Mouse (Mus musculus) stomach, embryonic 16.5 days (tissue): Measurements from ENCODE around the gene Col4a6. TPM values are rescaled to one million over a fixed set of nuclear protein-coding genes. Genes with fewer than 3 reads are reported as not detected.

ENCODE experiments used
- ATAC-seq: fragments of 200-750 bp; cut with Nextera tagmentation; 2 replicates; pipeline ENCODE4 v1.8.0; 2017; ENCODE audit warnings: moderate number of reproducible peaks, moderate TSS enrichment; ENCODE audit not compliant: insufficient read depth, low FRiP score
- H3K27ac ChIP-seq: fragments of 300-500 bp; sonication (generic); 2 replicates; pipeline ENCODE4 v1.5.1; 2014; ENCODE audit warnings: low read length
- H3K27me3 ChIP-seq: fragments of 300-500 bp; sonication (generic); 2 replicates; pipeline ENCODE4 v1.6.1; 2014; ENCODE audit warnings: low read length, control low read depth, mixed read lengths; ENCODE audit not compliant: control insufficient read depth, insufficient read depth
- H3K36me3 ChIP-seq: fragments of 300-500 bp; sonication (generic); 2 replicates; pipeline ENCODE4 v1.6.1; 2014; ENCODE audit warnings: low read length; ENCODE audit not compliant: control insufficient read depth, insufficient read depth
- H3K4me1 ChIP-seq: fragments of 300-500 bp; sonication (generic); 2 replicates; pipeline ENCODE4 v1.6.1; 2014; ENCODE audit warnings: low read length, control low read depth, mixed read lengths; ENCODE audit not compliant: control insufficient read depth, insufficient read depth
- H3K4me2 ChIP-seq: fragments of 300-500 bp; sonication (generic); 2 replicates; pipeline ENCODE4 v1.6.1; 2014; ENCODE audit warnings: low read depth, low read length, mixed read lengths
- H3K4me3 ChIP-seq: fragments of 300-500 bp; sonication (generic); replicated peaks from 2 replicates; pipeline ENCODE4 v1.5.1; 2014; ENCODE audit warnings: mild to moderate bottlenecking, low read length
- H3K9ac ChIP-seq: fragments of 300-500 bp; sonication (generic); 2 replicates; pipeline ENCODE4 v1.6.1; 2014; ENCODE audit warnings: low read length
- H3K9me3 ChIP-seq: fragments of 300-500 bp; sonication (generic); replicated peaks from 2 replicates; pipeline ENCODE4 v1.6.1; 2016; ENCODE audit warnings: low read length, control low read depth; ENCODE audit not compliant: control insufficient read depth
- WGBS: fragments of 180-500 bp; shearing (Covaris S2); extraction: QIAGEN DNeasy Blood & Tissue Kit; methylation state at CpG from one replicate; pipeline ENCODE4 v1.1.7; 2014; 5-methylcytosine and 5-hydroxymethylcytosine counted together
- polyA plus RNA-seq: library from polyadenylated mRNA; unstranded; fragments of >200 nt; fragmentation: Nextera tagmentation; extraction: Ambion mirVana; gene quantifications from 2 replicates; pipeline ENCODE4 v1.2.1, GENCODE M21; 2015

Col4a6 gene
- polyA plus RNA-seq, 1 experiment from 2014 or later: 14.5 TPM

DNA sequence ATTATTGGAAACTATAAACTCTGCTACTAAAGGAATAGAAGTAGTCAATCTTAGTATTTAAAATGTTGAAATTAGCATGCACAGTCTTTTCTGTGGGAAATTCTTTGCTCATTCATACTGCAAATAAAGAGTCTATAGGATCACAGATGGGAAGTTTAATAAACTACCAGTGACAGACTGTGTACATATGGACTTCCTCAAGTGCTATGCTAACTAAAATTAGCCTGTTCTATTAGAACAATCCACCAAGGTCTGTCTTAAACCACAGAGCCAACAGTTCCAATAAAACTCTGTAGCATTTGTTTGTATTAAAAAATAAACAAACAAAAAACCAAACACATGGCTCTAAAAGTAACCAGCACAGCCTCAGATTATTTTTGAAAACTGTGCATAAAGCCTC lies 278.8 kb downstream of the Col4a6 start:
- peak; percentile 73; the same call in 1 of the 2 replicates for ATAC-seq
- Histone ChIP-seq H3K4me1 (no peaks in the 10 kb centered on the region), H3K9ac (no peak overlapping the region), H3K36me3 (no peaks in the 10 kb centered on the region), H3K27me3 (no peaks in the 10 kb centered on the region; the same call in 1 of the 2 replicates), H3K4me3 (no peak overlapping the region), H3K9me3 (no peaks in the 10 kb centered on the region), H3K27ac (no peak overlapping the region), H3K4me2 (no peak overlapping the region)

DNA sequence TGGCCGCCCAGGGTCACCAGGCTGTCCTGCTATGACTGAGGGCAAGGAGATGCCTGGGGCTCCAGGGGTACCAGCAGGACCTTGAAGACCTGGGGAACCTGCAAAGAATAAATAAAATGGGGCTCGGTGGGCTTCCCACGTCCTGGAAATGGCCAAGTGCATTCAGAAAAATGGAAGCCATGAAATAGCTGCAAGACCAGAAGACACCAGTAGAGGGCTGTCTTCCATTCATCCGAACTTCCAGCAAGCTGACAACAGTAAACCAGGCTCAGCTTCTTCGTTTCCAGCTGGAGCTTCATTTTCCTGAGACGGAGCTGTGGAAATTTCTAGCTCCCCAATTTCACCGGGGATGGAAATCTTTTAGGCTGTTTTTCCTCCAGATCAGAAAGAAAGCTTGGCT lies 298.5 kb downstream of the Col4a6 start:
- H3K9me3 ChIP-seq: no peaks in the 10 kb centered on the region
- H3K9ac ChIP-seq: no peak overlapping the region
- H3K4me2 ChIP-seq: no peak overlapping the region
- peaks cover 9% of the 10 kb centered on the region for H3K27me3 ChIP-seq
- no peaks in the 10 kb centered on the region for H3K4me1 ChIP-seq
- no peak overlapping the region for H3K4me3 ChIP-seq
- WGBS: 34% methylated on average over 7 of the region's 7 CpGs
- ATAC-seq: no peak
- H3K27ac ChIP-seq: no peak overlapping the region
- no peaks in the 10 kb centered on the region for H3K36me3 ChIP-seq

DNA sequence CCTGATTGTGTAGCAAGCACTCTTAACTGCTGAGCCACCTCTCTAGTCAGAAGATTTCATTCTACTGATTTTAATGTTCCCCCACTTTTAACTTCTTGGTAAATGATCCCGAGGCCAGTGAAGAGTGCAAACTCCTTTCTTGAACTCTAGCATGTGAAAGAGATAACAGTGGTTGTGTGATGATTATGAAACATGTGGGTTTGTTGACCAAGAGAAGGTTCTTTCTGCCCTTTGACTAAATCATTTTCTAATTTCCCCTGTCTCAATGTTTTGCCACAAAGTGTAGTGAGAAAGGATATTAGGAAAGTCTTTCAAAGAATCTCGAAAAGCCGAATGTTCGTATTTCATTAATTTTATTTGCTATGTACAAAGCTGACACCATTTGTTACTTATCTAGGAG lies 308.8 kb downstream of the Col4a6 start:
- ATAC-seq: no peak
- Histone ChIP-seq H3K4me3 (no peak overlapping the region), H3K4me1 (no peaks in the 10 kb centered on the region), H3K36me3 (no peaks in the 10 kb centered on the region), H3K9me3 (no peaks in the 10 kb centered on the region), H3K4me2 (no peak overlapping the region), H3K27me3 (peaks cover 3% of the 10 kb centered on the region), H3K27ac (no peak overlapping the region), H3K9ac (no peak overlapping the region)
- 76% methylated on average over 4 of the region's 4 CpGs for WGBS

GRCm38 (mm10) chrX:141160371-141160770 lies 313.5 kb downstream of the Col4a6 start:
- H3K4me2 ChIP-seq: no peak overlapping the region
- no peaks in the 10 kb centered on the region for H3K36me3 ChIP-seq
- no peak overlapping the region for H3K9ac ChIP-seq
- ATAC-seq: no peak
- no peak overlapping the region for H3K27ac ChIP-seq
- H3K9me3 ChIP-seq: no peaks in the 10 kb centered on the region
- H3K4me3 ChIP-seq: no peak overlapping the region
- WGBS: 76% methylated on average over 3 of the region's 3 CpGs
- no peaks in the 10 kb centered on the region; the same call in 1 of the 2 replicates for H3K27me3 ChIP-seq
- H3K4me1 ChIP-seq: no peaks in the 10 kb centered on the region

GRCm38 (mm10) chrX:141158160-141158559 lies 315.7 kb downstream of the Col4a6 start:
- no peak for ATAC-seq
- WGBS: 49% methylated on average over 4 of the region's 4 CpGs

GRCm38 (mm10) chrX:141157626-141158025 lies 316.2 kb downstream of the Col4a6 start:
- ATAC-seq: no peak
- Histone ChIP-seq H3K4me1 (no peaks in the 10 kb centered on the region), H3K36me3 (no peaks in the 10 kb centered on the region), H3K4me3 (no peak overlapping the region), H3K9me3 (no peaks in the 10 kb centered on the region), H3K27me3 (no peaks in the 10 kb centered on the region; the same call in 1 of the 2 replicates), H3K27ac (no peak overlapping the region), H3K9ac (no peak overlapping the region), H3K4me2 (no peak overlapping the region)
- 63% methylated on average over 4 of the region's 4 CpGs for WGBS

More at GRCm38 (mm10) chrX:141158160-141158559, 315.7 kb downstream of the Col4a6 start:
- Histone ChIP-seq H3K27ac (no peak overlapping the region), H3K4me2 (no peak overlapping the region), H3K4me1 (no peaks in the 10 kb centered on the region), H3K9me3 (no peaks in the 10 kb centered on the region), H3K4me3 (no peak overlapping the region), H3K9ac (no peak overlapping the region), H3K27me3 (no peaks in the 10 kb centered on the region; the same call in 1 of the 2 replicates), H3K36me3 (no peaks in the 10 kb centered on the region)

DNA sequence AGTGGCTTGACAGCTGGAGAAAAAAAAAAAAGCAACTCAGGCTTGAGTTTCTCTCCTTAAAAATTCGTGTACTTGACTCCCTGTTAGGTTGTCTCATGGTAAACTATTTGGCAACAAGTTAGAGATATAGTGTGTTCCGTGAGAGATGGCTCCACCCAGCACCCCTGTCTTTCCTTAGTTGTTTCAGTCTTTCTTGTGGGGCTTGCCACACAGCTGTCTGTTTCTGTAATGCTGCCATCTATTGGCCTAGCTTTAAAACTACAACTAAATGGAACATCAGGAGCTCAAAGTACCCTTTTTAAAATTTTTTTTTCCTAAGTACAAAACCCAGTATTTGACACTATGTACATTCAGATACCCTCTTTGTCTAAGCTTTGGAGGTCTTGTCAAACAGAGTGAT lies 317.2 kb downstream of the Col4a6 start:
- Histone ChIP-seq H3K27me3 (no peaks in the 10 kb centered on the region; the same call in 1 of the 2 replicates), H3K36me3 (no peaks in the 10 kb centered on the region), H3K9me3 (no peaks in the 10 kb centered on the region), H3K27ac (no peak overlapping the region), H3K4me1 (no peaks in the 10 kb centered on the region), H3K4me3 (no peak overlapping the region), H3K9ac (no peak overlapping the region), H3K4me2 (no peak overlapping the region)
- WGBS: 8% methylated on average over 2 of the region's 2 CpGs
- ATAC-seq: no peak

- ATAC-seq: no peak
- Histone ChIP-seq H3K4me2 (no peak overlapping the region), H3K27me3 (no peaks in the 10 kb centered on the region; the same call in 1 of the 2 replicates), H3K4me3 (no peak overlapping the region), H3K36me3 (no peaks in the 10 kb centered on the region), H3K9ac (no peak overlapping the region), H3K9me3 (no peaks in the 10 kb centered on the region), H3K27ac (no peak overlapping the region), H3K4me1 (no peaks in the 10 kb centered on the region)
These were observed 322.7 kb downstream of the Col4a6 start for GRCm38 (mm10) chrX:141151182-141151581.

GRCm38 (mm10) chrX:141150290-141150689 lies 323.6 kb downstream of the Col4a6 start:
- H3K4me3 ChIP-seq: no peak overlapping the region
- no peaks in the 10 kb centered on the region for H3K4me1 ChIP-seq
- no peak overlapping the region for H3K27ac ChIP-seq
- ATAC-seq: peak; percentile 58; the same call in 1 of the 2 replicates
- H3K4me2 ChIP-seq: no peak overlapping the region
- H3K9ac ChIP-seq: no peak overlapping the region
- no peaks in the 10 kb centered on the region for H3K9me3 ChIP-seq
- H3K36me3 ChIP-seq: no peaks in the 10 kb centered on the region
- no peaks in the 10 kb centered on the region; the same call in 1 of the 2 replicates for H3K27me3 ChIP-seq

- no peak for ATAC-seq
- no peak overlapping the region for H3K9ac ChIP-seq
- WGBS: 59% methylated on average over 1 of the region's 1 CpGs
- no peaks in the 10 kb centered on the region; the same call in 1 of the 2 replicates for H3K27me3 ChIP-seq
- H3K4me3 ChIP-seq: no peak overlapping the region
- H3K27ac ChIP-seq: no peak overlapping the region
- no peaks in the 10 kb centered on the region for H3K4me1 ChIP-seq
- no peaks in the 10 kb centered on the region for H3K36me3 ChIP-seq
- H3K4me2 ChIP-seq: no peak overlapping the region
- no peaks in the 10 kb centered on the region for H3K9me3 ChIP-seq
These were observed 324.2 kb downstream of the Col4a6 start for GRCm38 (mm10) chrX:141149705-141150104.
